Mouse (Mus musculus): ENCODE measurements around the gene Fam71b.

Gene Fam71b

GRCm38 (mm10) chr11:46382466-46382865 is 13.9 kb upstream of the Fam71b start:
- DNase-seq (ENCODE audit: low read depth, low spot score), result no peak

GRCm38 (mm10) chr11:46384925-46385324 is 11.4 kb upstream of the Fam71b start:
- no peak for DNase-seq (ENCODE audit: low read depth, low spot score)

- DNase-seq (ENCODE audit: low read depth, low spot score), result no peak
Observed at GRCm38 (mm10) chr11:46386556-46386955, 9.8 kb upstream of the Fam71b start.

GRCm38 (mm10) chr11:46387061-46387460 is 9.3 kb upstream of the Fam71b start:
- no peak for DNase-seq (ENCODE audit: low read depth, low spot score)

GRCm38 (mm10) chr11:46388438-46388837 is 7.9 kb upstream of the Fam71b start:
- DNase-seq (ENCODE audit: low read depth, low spot score), result no peak

- DNase-seq (ENCODE audit: low read depth, low spot score), result no peak
Observed at GRCm38 (mm10) chr11:46389336-46390117, 6.8 kb upstream of the Fam71b start, which contains the start of gene Itk. Gene Itk, minus strand, starts transcription at chr11:46389515.

GRCm38 (mm10) chr11:46390621-46391020 is 5.7 kb upstream of the Fam71b start:
- DNase-seq (ENCODE audit: low read depth, low spot score), result no peak

- DNase-seq (ENCODE audit: low read depth, low spot score), result no peak
Observed at GRCm38 (mm10) chr11:46392890-46393289, 3.5 kb upstream of the Fam71b start.

- no peak for DNase-seq (ENCODE audit: low read depth, low spot score)
Observed at GRCm38 (mm10) chr11:46393413-46393812, 2.9 kb upstream of the Fam71b start.

GRCm38 (mm10) chr11:46395088-46395487 is 1.3 kb upstream of the Fam71b start:
- no peak for DNase-seq (ENCODE audit: low read depth, low spot score)

GRCm38 (mm10) chr11:46395698-46396097 is 661 bp upstream of the Fam71b start:
- DNase-seq (ENCODE audit: low read depth, low spot score), result no peak

GRCm38 (mm10) chr11:46396860-46397179 is 461 bp downstream of the Fam71b start:
- DNase-seq (ENCODE audit: low read depth, low spot score), result no peak

GRCm38 (mm10) chr11:46397900-46398299 is 1.5 kb downstream of the Fam71b start:
- DNase-seq (ENCODE audit: low read depth, low spot score), result no peak

GRCm38 (mm10) chr11:46398473-46398872 is 2.1 kb downstream of the Fam71b start:
- DNase-seq (ENCODE audit: low read depth, low spot score), result no peak

GRCm38 (mm10) chr11:46398933-46399383 is 2.6 kb downstream of the Fam71b start:
- no peak for DNase-seq (ENCODE audit: low read depth, low spot score)

GRCm38 (mm10) chr11:46401555-46401954 is 5.2 kb downstream of the Fam71b start:
- DNase-seq (ENCODE audit: low read depth, low spot score), result no peak

GRCm38 (mm10) chr11:46404986-46405385 is 8.6 kb downstream of the Fam71b start:
- DNase-seq (ENCODE audit: low read depth, low spot score), result no peak

GRCm38 (mm10) chr11:46406721-46407120 is 10.4 kb downstream of the Fam71b start:
- DNase-seq (ENCODE audit: low read depth, low spot score), result no peak

- DNase-seq (ENCODE audit: low read depth, low spot score), result no peak
Observed at GRCm38 (mm10) chr11:46410018-46410563, 13.7 kb downstream of the Fam71b start.

- no peak for DNase-seq (ENCODE audit: low read depth, low spot score)
Observed at GRCm38 (mm10) chr11:46418438-46418837, 22.1 kb downstream of the Fam71b start.

GRCm38 (mm10) chr11:46418860-46419259 is 22.5 kb downstream of the Fam71b start:
- DNase-seq (ENCODE audit: low read depth, low spot score), result no peak

- DNase-seq (ENCODE audit: low read depth, low spot score), result no peak
Observed at GRCm38 (mm10) chr11:46421086-46421888, 24.9 kb downstream of the Fam71b start.
